Mouse (Mus musculus) stomach, embryonic 14.5 days (tissue): ENCODE measurements at regions not wholly inside any gene's neighbourhood (a gene's known extent, or its start where the extent isn't known, plus 50 kb on each side); places are given as distances from the start of the nearest gene placed in this dataset.

Experiments
- ATAC-seq: fragments of 200-750 bp; cut with Nextera tagmentation; 2 replicates; pipeline ENCODE4 v1.8.0; 2017; ENCODE audit warnings: low read depth, moderate TSS enrichment; ENCODE audit not compliant: insufficient number of reproducible peaks, insufficient read depth, low FRiP score
- H3K27ac ChIP-seq: fragments of 300-500 bp; sonication (generic); 2 replicates; pipeline ENCODE4 v1.5.1; 2014; ENCODE audit warnings: mild to moderate bottlenecking, low read length, moderate library complexity, mixed read lengths
- H3K27me3 ChIP-seq: fragments of 300-500 bp; sonication (generic); 2 replicates; pipeline ENCODE4 v1.6.1; 2014; ENCODE audit warnings: low read length, control low read depth, mixed read lengths; ENCODE audit not compliant: control insufficient read depth, insufficient read depth
- H3K36me3 ChIP-seq: fragments of 300-500 bp; sonication (generic); 2 replicates; pipeline ENCODE4 v1.6.1; 2014; ENCODE audit warnings: mild to moderate bottlenecking, control low read depth, low read length, moderate library complexity, mixed read lengths; ENCODE audit not compliant: control insufficient read depth, insufficient read depth
- H3K4me1 ChIP-seq: fragments of 300-500 bp; sonication (generic); 2 replicates; pipeline ENCODE4 v1.6.1; 2014; ENCODE audit warnings: low read length, control low read depth, mixed read lengths; ENCODE audit not compliant: control insufficient read depth, insufficient read depth
- H3K4me2 ChIP-seq: fragments of 300-500 bp; sonication (generic); replicated peaks from 2 replicates; pipeline ENCODE4 v1.6.1; 2014; ENCODE audit warnings: low read depth, low read length, control low read depth
- H3K4me3 ChIP-seq: fragments of 300-500 bp; sonication (generic); 2 replicates; pipeline ENCODE4 v1.5.1; 2014; ENCODE audit warnings: low read depth, low read length, control low read depth
- H3K9ac ChIP-seq: fragments of 300-500 bp; sonication (generic); replicated peaks from 2 replicates; pipeline ENCODE4 v1.6.1; 2014; ENCODE audit warnings: low read depth, mild to moderate bottlenecking, control low read depth, low read length, moderate library complexity, mixed read lengths
- H3K9me3 ChIP-seq: fragments of 300-500 bp; sonication (generic); 2 replicates; pipeline ENCODE4 v1.6.1; 2016; ENCODE audit warnings: low read depth, low read length, control low read depth; ENCODE audit not compliant: control insufficient read depth
- WGBS: fragments of 180-500 bp; shearing (Covaris S2); extraction: QIAGEN DNeasy Blood & Tissue Kit; methylation state at CpG from one replicate; pipeline ENCODE4 v1.1.7; 2014; 5-methylcytosine and 5-hydroxymethylcytosine counted together

GRCm38 (mm10) chr14:89844888-89845287 lies 1373.7 kb upstream of the Pcdh20 start:
- Histone ChIP-seq H3K4me2 (no peak overlapping the region), H3K27me3 (no peaks in the 10 kb centered on the region), H3K4me3 (no peak overlapping the region), H3K9me3 (no peaks in the 10 kb centered on the region), H3K27ac (no peak overlapping the region), H3K9ac (no peak overlapping the region), H3K4me1 (no peaks in the 10 kb centered on the region), H3K36me3 (no peaks in the 10 kb centered on the region)
- WGBS = 61% methylated on average over 5 of the region's 5 CpGs
- ATAC-seq = no peak

DNA sequence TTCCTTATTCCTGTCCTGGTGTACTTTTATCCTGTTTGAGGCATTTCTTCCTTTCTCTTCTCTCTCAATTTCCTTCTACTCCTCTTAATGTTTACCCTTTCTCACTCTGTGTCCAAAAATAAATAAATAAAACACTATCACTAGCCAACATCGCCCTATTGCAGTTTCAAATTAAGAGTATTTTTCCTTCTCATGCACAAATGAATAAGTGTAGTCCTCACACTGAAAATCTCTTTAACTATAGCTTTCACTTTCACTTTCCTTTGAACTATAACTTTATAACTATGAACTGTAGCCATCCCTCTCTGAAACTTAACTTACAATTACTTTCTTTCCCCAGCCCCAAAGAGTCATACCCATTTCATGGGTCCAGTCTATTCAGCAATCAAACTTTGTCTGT lies 1355.5 kb upstream of the Pcdh20 start:
- no peak for ATAC-seq
- WGBS = 61% methylated on average over 1 of the region's 1 CpGs

DNA sequence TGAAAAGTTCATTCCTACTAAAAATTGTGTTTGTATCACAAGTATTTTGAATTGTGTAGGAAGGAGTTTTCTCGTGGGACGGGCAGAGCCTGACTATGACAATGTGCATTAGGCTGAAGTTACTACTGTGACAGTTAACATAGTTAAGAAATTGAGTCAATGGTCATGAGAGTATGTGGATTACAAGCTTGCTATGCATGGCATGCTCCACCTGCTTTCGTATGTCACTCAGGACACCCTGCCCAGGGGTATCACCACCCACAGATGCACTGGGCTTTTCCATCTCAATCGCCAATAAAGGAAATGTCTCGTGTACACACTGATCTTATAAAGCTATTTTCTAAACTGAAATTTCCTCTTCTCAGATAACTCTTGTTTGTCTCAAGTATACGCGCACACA lies 1354.8 kb upstream of the Pcdh20 start:
- Histone ChIP-seq H3K4me2 (no peak overlapping the region), H3K9me3 (no peaks in the 10 kb centered on the region), H3K9ac (no peak overlapping the region), H3K4me1 (no peaks in the 10 kb centered on the region), H3K27ac (no peak overlapping the region), H3K4me3 (no peak overlapping the region), H3K27me3 (no peaks in the 10 kb centered on the region), H3K36me3 (no peaks in the 10 kb centered on the region)
- WGBS = 84% methylated on average over 7 of the region's 7 CpGs
- no peak for ATAC-seq

More for the DNA sequence above, 1355.5 kb upstream of the Pcdh20 start:
- no peaks in the 10 kb centered on the region for H3K27me3 ChIP-seq
- H3K27ac ChIP-seq = 0 out of 2 replicates have a peak overlapping the region, but pooled peaks have one; percentile 10
- no peak overlapping the region for H3K4me2 ChIP-seq
- no peaks in the 10 kb centered on the region for H3K36me3 ChIP-seq
- no peaks in the 10 kb centered on the region for H3K9me3 ChIP-seq
- no peak overlapping the region for H3K9ac ChIP-seq
- no peak overlapping the region for H3K4me3 ChIP-seq
- H3K4me1 ChIP-seq = no peaks in the 10 kb centered on the region

DNA sequence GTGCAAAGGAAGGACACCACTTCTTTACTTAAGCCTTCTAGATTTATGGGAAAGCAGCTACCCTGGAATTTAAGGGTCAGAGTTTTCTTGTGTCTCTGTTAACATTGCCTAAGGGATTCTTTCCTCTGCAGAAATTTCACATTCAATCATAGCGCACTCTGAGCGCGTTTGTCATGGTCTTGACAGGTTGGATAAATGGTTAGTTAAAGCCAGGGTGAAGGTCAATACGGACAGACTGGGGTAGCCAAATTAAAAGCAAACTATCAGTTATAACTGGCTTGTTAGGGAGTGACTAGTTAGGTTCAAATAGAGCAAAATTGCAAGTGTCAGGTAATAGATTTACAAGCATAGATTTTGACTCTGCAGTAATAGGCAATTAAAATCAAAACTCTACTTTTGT lies 1352.2 kb upstream of the Pcdh20 start:
- Histone ChIP-seq H3K4me3 (no peak overlapping the region), H3K36me3 (no peaks in the 10 kb centered on the region), H3K9me3 (no peaks in the 10 kb centered on the region), H3K27ac (no peak overlapping the region), H3K27me3 (no peaks in the 10 kb centered on the region), H3K4me2 (no peak overlapping the region), H3K4me1 (no peaks in the 10 kb centered on the region), H3K9ac (no peak overlapping the region)
- 8% methylated on average over 4 of the region's 4 CpGs for WGBS
- ATAC-seq = 0 out of 2 replicates have a peak, but pooled peaks have one; percentile 37

GRCm38 (mm10) chr14:89822207-89822606 lies 1351.0 kb upstream of the Pcdh20 start:
- 53% methylated on average over 5 of the region's 5 CpGs for WGBS
- no peak overlapping the region for H3K4me2 ChIP-seq
- H3K9me3 ChIP-seq = no peaks in the 10 kb centered on the region
- no peak overlapping the region for H3K9ac ChIP-seq
- no peak for ATAC-seq
- no peaks in the 10 kb centered on the region for H3K27me3 ChIP-seq
- no peak overlapping the region for H3K27ac ChIP-seq
- H3K4me1 ChIP-seq = no peaks in the 10 kb centered on the region
- no peak overlapping the region for H3K4me3 ChIP-seq
- no peaks in the 10 kb centered on the region for H3K36me3 ChIP-seq

GRCm38 (mm10) chr14:89806825-89807224 lies 1335.6 kb upstream of the Pcdh20 start:
- H3K27me3 ChIP-seq = no peaks in the 10 kb centered on the region
- peak; percentile 10; the same call in 1 of the 2 replicates for ATAC-seq
- no peak overlapping the region for H3K27ac ChIP-seq
- WGBS = 53% methylated on average over 1 of the region's 1 CpGs
- no peaks in the 10 kb centered on the region for H3K9me3 ChIP-seq
- no peaks in the 10 kb centered on the region for H3K36me3 ChIP-seq
- no peak overlapping the region for H3K9ac ChIP-seq
- no peak overlapping the region for H3K4me2 ChIP-seq
- no peaks in the 10 kb centered on the region for H3K4me1 ChIP-seq
- no peak overlapping the region for H3K4me3 ChIP-seq

GRCm38 (mm10) chr14:89804677-89805234 lies 1333.6 kb upstream of the Pcdh20 start:
- WGBS = 66% methylated on average over 2 of the region's 2 CpGs
- H3K27me3 ChIP-seq = no peaks in the 10 kb centered on the region
- no peak overlapping the region for H3K4me3 ChIP-seq
- ATAC-seq = no peak
- H3K9ac ChIP-seq = no peak overlapping the region
- H3K36me3 ChIP-seq = no peaks in the 10 kb centered on the region
- no peak overlapping the region for H3K4me2 ChIP-seq
- no peak overlapping the region for H3K27ac ChIP-seq
- no peaks in the 10 kb centered on the region for H3K9me3 ChIP-seq
- no peaks in the 10 kb centered on the region for H3K4me1 ChIP-seq

- no peak overlapping the region for H3K27ac ChIP-seq
- 60% methylated on average over 2 of the region's 2 CpGs for WGBS
- no peaks in the 10 kb centered on the region for H3K36me3 ChIP-seq
Measured at GRCm38 (mm10) chr14:89755831-89756230, 1284.6 kb upstream of the Pcdh20 start.

DNA sequence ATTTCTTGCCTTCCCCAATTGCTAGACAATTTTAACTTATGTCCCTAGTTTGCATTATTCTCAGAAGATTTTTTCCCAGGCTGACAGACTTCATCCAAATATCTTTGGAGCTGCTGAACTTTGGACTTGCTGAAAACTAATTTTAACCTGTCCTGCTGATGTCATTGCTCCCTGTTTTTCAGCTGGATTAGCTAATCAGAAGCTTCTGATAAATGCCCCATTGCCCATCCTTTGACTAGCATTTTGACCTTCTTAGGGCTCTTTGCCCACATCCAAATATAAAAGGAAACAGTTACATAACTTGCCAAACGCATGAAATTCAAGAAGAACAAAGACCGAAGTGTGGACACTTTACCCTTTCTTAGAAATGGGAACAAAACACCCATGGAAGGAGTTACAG lies 1242.5 kb upstream of the Pcdh20 start:
- ATAC-seq = no peak
- WGBS = 88% methylated on average over 2 of the region's 2 CpGs
- no peak overlapping the region for H3K27ac ChIP-seq

More at GRCm38 (mm10) chr14:89755831-89756230, 1284.6 kb upstream of the Pcdh20 start:
- no peak overlapping the region for H3K9ac ChIP-seq
- no peaks in the 10 kb centered on the region for H3K9me3 ChIP-seq
- no peaks in the 10 kb centered on the region for H3K4me1 ChIP-seq
- ATAC-seq = no peak
- H3K4me3 ChIP-seq = no peak overlapping the region
- no peak overlapping the region for H3K4me2 ChIP-seq
- no peaks in the 10 kb centered on the region for H3K27me3 ChIP-seq

More for the DNA sequence above, 1242.5 kb upstream of the Pcdh20 start:
- Histone ChIP-seq H3K4me1 (no peaks in the 10 kb centered on the region), H3K36me3 (no peaks in the 10 kb centered on the region), H3K9me3 (no peaks in the 10 kb centered on the region), H3K9ac (no peak overlapping the region), H3K4me3 (no peak overlapping the region), H3K4me2 (no peak overlapping the region), H3K27me3 (no peaks in the 10 kb centered on the region)
